Mouse (Mus musculus) left cerebral cortex, postnatal 14 days (tissue): ENCODE results near the gene Eif4a1. TPM values are rescaled to one million over a fixed set of nuclear protein-coding genes. Genes with fewer than 3 reads are reported as not detected.
A peak's percentile ranks its signal among the peaks of the same experiment; 100 is the strongest.
"Not testable (repeated sequence)": the region's sequence is repeated elsewhere in the genome, so short reads cannot be mapped to it uniquely, and the experiment has no call there.

Experiments used
- DNase-seq, 2 experiments: peaks; one replicate each; pipeline ENCODE4 v3.0.0; 2021 to 2022; ENCODE audit warnings: low spot score in 2 of 2, mixed read lengths in 1 of 2
- intact Hi-C: fragments of 180-260 bp; cut with DNase I; formaldehyde crosslinking; loops from one replicate; pipeline ENCODE4 v1.15.1; 2025
- total RNA-seq, 2 experiments: library from RNA; stranded (reverse); gene quantifications; 2 replicates each; pipeline ENCODE4 v1.2.3; 2021

Gene Eif4a1
- total RNA-seq, 2 experiments from 2014 or later = 368 to 371 TPM

GRCm38 (mm10) chr11:69657462-69657881, 14.8 kb downstream of the Eif4a1 start:
- no peak for DNase-seq
- intact Hi-C loops = loop anchor here (5.0 kb wide), 1 partner anchor 100 kb away; the partner anchor contains the start of gene Polr2a

- intact Hi-C loops = loop anchor here (5.0 kb wide), 1 partner anchor 100 kb away; the partner anchor contains the start of gene Polr2a
- DNase-seq = peak; percentile 60 to 69
Observed at GRCm38 (mm10) chr11:69656617-69657461, 15.4 kb downstream of the Eif4a1 start.

GRCm38 (mm10) chr11:69656065-69656455, 16.2 kb downstream of the Eif4a1 start:
- intact Hi-C loops = loop anchor here (5.0 kb wide), 1 partner anchor 101 kb away; the partner anchor contains the start of gene Polr2a

GRCm38 (mm10) chr11:69655264-69656064, 16.8 kb downstream of the Eif4a1 start, which contains the start of gene Sox15:
TSS of gene Sox15 (plus strand) at chr11:69655314.
- intact Hi-C loops = loop anchor here (5.0 kb wide), 1 partner anchor 102 kb away; the partner anchor contains the start of gene Polr2a
- DNase-seq = peak; percentile 79 to 80

More at GRCm38 (mm10) chr11:69656065-69656455, 16.2 kb downstream of the Eif4a1 start:
- DNase-seq = no peak

- DNase-seq = no peak
- intact Hi-C loops = loop anchor here (5.0 kb wide), 1 partner anchor 103 kb away; the partner anchor contains the start of gene Polr2a
Observed at GRCm38 (mm10) chr11:69654760-69655159, 17.5 kb downstream of the Eif4a1 start.

- no peak for DNase-seq
- intact Hi-C loops = no loop called here
Observed at GRCm38 (mm10) chr11:69653399-69653798, 18.8 kb downstream of the Eif4a1 start.

- intact Hi-C loops = no loop called here
- no peak for DNase-seq
Observed at GRCm38 (mm10) chr11:69645860-69646259, 26.4 kb downstream of the Eif4a1 start.

- intact Hi-C loops = no loop called here
- no peak for DNase-seq
Observed at GRCm38 (mm10) chr11:69635471-69635870, 36.8 kb downstream of the Eif4a1 start.

GRCm38 (mm10) chr11:69633128-69633866, 38.9 kb downstream of the Eif4a1 start:
- DNase-seq = no peak

GRCm38 (mm10) chr11:69632284-69633089, 39.7 kb downstream of the Eif4a1 start, which contains the start of gene Fxr2:
TSS of gene Fxr2 (plus strand) at chr11:69632990.
- DNase-seq = peak; percentile 100
- intact Hi-C loops = no loop called here

More at GRCm38 (mm10) chr11:69633128-69633866, 38.9 kb downstream of the Eif4a1 start:
- intact Hi-C loops = no loop called here

- intact Hi-C loops = no loop called here
- DNase-seq = no peak
Observed at GRCm38 (mm10) chr11:69629802-69630201, 42.4 kb downstream of the Eif4a1 start.

GRCm38 (mm10) chr11:69628286-69628685, 43.9 kb downstream of the Eif4a1 start:
- intact Hi-C loops = no loop called here
- peak; percentile 63 to 77 for DNase-seq

GRCm38 (mm10) chr11:69624339-69624738, 47.9 kb downstream of the Eif4a1 start:
- intact Hi-C loops, DNase-seq: not testable (repeated sequence)

GRCm38 (mm10) chr11:69623006-69623405, 49.2 kb downstream of the Eif4a1 start:
- intact Hi-C loops = no loop called here
- no peak for DNase-seq

GRCm38 (mm10) chr11:69622406-69622805, 49.8 kb downstream of the Eif4a1 start:
- DNase-seq = no peak
- intact Hi-C loops = no loop called here

- DNase-seq = peak; percentile 44 to 60
- intact Hi-C loops = no loop called here
Observed at GRCm38 (mm10) chr11:69621571-69622268, 50.5 kb downstream of the Eif4a1 start, which contains the start of gene Sat2. TSS of gene Sat2 (plus strand) at chr11:69622024.

- intact Hi-C loops = no loop called here
- DNase-seq = no peak
Observed at GRCm38 (mm10) chr11:69620394-69621081, 51.7 kb downstream of the Eif4a1 start.
